Mouse (Mus musculus) right cerebral cortex, postnatal 14 days (tissue): ENCODE measurements around the gene Naaladl2.

Experiments used
- DNase-seq: peaks from one replicate; pipeline ENCODE4 v3.0.0; 2022

Gene Naaladl2

DNA sequence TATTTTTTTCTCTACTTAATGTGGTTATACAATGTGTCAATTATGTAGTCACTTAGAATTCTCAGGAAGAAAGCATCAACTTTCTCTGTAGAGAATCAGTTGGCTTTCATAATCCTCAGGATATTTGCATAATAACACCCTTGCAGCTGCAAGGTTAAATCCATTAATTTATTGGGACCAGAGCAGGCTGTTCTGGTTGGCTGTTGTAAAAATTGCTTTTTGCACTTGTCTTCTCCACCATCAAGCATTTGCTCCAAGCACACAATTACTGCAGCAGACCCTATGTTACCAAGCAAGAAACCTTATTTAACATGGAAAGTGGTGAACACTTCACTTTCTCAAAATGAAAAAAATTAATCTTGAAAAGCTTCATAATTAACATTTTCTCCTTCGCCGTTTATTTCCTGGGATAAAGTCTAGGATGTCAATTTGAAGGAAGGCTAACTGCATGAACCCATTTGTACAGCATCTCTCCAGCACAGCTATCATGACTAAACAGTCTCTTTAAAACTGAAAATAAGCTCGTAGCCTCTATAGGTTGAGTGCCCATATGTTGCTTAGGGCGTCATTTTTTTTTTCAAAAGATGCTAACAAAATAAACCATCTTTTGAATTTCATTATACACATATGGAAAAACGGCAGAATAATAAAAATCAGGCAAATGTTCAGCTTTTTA, 205.4 kb downstream of the Naaladl2 start:
- DNase-seq = no peak

DNA sequence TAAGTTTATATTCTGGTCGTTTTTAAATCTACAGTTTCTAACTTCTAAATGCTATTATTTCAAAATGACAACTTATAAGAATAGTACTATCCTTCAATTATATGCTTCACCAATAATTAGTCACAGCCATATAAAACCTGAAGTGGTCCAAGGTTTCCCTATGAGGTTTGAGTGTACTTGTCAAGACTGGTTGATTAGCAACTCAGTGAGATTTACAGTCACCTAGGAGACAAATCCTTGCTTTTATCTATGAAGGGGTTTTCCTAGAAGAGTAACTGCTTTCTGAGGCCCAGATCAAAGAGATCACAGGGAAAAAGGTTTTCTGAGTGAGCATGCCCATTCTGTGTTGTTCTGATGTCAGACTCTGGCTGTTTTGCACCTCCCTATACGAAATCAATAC, 222.2 kb downstream of the Naaladl2 start:
- DNase-seq = no peak

DNA sequence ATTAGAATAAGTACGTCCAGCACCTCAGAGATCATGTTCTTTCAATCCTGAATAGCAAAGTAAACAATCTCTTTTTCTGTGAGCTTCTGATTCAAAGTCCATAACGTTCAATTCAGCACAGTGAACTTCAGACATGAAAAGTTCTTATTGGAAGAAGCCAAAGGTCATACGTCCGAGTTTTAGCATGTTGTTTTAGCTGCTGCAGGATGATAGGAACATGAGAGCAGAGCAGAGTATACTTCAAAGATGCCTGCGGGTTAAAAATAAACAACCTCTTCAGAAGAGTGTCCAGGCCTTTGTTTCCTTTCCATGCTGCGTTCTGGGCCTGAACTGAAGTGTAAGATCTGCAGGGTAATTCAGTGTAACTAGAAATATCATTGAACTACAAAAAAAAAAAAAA, 222.7 kb downstream of the Naaladl2 start:
- DNase-seq = no peak

DNA sequence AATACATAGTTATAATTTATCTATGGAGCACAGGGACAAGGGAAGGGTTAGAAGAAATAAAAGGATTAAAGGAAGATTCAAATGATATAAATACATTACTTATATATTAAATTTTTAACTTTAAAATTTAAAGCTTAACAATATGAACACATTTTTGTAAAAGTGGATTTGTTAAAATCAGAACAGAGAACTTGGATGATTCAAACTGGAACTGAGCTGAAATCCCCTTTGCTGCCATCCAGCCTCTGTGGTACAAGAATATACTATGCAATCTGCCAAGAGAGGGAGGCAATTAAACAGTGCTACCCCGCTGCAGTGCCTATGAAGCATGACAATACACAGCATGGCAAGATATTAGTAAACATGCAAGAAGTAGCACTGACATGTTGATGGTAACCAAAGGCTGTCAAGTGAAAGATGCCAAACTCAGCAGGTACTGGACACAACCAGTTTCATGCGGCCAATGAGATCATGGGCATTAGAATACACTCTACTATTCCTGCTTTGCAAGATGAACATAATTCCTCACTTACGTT, 238.6 kb downstream of the Naaladl2 start:
- no peak for DNase-seq

DNA sequence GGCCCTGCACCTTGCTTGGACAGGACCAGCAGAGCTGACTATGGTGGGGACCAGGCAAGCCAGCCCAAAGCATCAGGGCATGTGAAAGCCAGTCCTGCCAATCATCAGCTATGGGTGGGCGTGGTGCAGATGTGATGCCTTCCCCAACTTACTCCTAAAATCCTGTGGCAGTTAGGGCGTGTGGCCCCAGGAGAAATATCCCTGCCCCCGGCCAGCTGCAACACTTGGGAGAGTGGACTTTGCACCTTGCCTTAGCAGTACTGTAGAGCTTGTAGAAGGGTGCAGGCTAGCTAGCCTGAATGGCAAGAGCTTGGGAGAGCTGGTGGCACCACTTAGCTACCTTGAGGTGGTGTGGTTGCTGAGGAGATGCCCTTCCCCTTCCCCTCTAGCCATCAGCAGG, 255.3 kb downstream of the Naaladl2 start:
- DNase-seq = no peak

DNA sequence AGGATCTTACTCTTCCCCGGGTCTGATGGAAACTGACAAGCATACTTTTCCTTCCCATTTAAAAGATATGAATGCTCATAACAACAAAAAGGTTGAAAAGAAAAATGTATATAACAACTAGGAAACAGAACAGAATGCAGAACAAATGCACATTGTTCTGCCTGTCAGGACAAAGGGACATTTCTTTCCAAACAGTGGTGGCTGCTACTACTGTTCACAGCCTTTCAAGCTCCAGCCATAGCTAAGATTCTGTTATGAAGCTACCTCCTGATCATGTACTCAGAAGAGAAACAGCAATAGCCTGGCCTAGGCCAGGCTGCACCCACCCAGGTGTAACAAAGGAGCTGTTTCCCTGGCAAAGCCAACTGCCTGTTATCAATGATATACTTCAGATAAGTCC, 271.8 kb downstream of the Naaladl2 start:
- DNase-seq = no peak

DNA sequence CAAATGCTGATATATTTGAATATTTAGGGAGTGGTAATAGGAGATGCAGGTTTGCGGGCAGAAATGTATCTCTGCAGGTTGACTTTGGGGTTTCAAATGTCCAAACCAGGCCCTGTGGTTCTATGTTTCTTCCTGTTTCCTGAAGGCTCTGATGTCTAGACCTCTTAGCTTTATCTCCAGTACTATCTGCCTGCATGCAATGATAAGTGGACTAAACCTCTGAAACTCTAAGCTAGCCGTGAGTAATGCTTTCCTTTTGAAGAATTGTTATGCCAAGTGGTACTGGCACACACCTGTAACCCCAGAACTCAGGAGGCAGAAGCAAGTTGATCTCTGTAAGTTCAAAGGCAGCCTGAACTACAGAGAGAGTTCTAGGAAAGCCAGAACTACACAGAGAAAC, 291.1 kb downstream of the Naaladl2 start:
- no peak for DNase-seq

DNA sequence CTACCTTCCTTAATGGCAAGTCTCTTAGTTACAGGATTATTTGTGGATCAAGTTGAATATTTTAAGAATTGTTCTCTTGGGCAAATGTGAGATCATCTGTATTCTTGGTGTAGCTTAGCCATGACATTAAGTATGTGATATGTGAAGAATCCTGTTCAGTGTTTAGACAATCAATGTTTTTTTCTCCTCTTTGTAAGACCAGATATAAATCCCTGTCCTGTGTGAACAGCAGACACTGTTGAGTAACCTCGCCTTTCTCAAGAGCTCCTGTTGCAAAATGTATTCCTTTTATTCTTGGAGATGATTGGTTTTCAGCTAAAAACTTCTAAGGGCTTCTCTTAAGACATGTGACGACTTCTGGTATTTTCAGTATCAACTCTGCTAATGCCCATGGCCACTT, 347.3 kb downstream of the Naaladl2 start:
- no peak for DNase-seq

DNA sequence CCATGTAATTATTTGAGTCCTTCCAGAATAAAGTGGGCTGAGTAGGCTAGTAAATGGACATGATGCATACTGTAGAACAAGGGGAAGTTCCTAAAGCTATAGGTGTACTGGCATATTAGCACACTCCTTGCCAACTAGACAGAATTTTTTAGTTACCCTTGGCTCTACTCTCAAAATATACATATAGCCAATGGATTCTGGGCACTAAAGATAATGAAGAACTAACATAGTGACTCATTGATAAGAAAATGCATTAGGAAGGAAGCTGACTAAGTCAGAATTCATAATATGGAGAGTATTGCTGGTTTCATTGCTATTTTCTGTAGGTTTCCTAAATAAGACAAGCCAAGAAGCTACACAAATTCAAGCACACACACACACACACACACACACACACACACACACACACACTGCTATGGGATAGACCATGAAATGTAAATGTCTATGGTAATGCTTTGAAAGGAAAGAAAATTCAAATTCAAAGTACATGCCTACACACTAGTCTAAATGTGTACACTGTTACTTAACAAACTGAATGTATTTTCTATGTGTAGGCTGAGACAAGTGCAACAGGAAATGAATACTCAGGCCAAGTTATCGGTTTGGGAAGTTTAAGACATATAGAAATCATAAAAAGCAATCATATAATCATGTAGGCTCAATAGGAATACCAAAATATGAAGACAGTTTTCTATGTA, 356.5 kb downstream of the Naaladl2 start:
- DNase-seq = peak; percentile 6

DNA sequence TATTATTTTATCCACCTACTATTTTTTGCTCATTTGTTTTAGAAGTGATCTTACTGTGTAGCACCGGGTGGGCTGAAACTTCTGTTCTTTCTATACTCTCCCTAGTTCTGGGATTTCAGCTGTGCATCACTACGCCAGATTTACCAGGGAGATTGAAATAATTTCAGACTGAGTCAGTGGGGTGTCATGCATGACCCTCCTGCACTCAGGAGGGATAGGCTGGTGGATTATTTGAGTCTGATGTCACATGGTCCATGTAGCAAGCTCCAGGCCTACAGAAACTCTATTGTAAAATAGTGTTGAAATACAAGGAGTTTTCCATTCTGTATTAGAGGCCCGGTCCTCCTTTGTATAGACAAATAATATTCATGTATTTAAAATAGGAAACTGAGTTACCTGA, 360.0 kb downstream of the Naaladl2 start:
- no peak for DNase-seq

DNA sequence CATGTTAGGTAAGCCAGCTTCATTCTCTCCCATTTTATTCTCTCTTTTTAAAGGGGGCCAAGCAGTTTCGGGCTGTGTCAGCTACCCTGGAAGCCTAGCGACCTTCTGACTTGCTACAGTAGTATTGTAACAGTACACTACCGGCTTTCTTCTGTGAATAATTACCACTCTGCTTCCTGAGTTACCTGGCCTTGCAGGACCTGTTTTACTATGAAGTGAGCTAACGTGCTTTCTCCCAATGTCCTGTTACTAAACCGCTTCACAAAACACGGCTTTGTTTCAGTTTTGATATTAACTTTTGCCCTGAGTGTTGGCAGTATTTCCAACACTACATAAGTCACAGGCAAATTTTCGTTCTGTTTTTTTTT, 360.6 kb downstream of the Naaladl2 start:
- no peak for DNase-seq

DNA sequence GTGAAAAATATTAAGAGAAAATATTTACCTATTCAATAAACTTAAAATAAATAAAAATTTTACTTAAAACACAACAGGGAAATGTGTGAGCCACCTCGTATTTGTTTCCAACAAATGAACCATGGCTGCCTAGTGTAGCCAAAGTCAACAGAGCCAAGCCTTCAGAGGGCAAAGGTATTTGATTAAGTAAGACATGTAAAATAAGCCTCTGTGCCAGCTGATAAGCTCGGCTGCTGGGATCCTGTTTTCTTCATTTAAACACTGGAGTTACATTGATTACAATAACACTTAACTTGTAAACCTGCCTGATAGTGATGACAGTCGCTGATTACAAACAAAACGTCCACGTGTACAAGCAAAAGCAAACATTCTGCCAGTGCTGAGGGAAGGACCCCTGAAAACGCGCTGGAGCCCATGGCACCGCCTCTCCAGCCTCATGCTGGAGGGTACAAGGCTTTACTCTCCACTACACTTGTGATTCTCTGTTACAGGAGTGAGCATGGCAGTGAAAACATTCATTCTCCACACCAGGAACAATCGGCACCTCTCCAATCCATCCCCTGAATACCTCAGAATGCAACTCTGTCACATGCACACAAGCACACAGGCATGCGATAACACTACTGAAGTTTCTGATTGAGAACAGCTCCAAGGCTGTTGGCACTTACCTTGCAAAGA, 361.1 kb downstream of the Naaladl2 start:
- DNase-seq = no peak

DNA sequence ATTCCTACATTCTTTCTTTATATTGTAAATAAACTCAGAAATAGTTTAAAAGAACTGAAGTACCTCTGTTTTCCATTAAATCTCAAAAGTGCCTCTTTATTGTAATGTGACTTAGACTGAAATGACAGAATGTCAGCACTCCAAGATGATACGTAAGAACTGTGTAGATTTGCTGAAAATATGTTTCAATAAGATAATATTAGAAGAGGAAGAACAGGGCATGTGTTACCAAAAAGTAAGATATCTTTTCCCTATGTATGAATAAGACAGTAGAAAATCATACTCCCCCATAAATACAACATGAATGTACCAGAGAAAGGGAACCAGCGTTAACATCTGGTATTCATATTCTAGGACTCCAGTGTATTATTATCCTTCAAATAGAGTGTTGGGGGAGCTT, 362.4 kb downstream of the Naaladl2 start:
- no peak for DNase-seq

DNA sequence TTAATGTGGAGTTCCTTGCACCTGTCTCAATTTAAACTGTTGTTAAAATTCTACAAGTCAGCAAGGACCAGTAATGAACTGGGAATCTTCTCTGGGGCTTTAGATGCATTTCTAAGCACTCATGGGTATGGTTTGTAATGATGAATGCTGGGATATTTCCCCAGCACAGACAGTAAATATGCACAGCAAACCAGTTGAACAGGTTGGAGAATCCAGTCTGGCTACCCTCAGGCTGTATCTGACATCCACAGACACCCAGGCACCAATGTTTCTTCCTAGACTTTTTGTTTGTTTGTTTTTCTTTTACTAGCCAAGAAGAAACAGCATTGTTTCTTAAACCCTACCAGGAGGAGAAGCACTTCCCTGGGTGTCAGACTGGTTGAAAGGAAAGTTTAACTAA, 365.6 kb downstream of the Naaladl2 start:
- DNase-seq = no peak

DNA sequence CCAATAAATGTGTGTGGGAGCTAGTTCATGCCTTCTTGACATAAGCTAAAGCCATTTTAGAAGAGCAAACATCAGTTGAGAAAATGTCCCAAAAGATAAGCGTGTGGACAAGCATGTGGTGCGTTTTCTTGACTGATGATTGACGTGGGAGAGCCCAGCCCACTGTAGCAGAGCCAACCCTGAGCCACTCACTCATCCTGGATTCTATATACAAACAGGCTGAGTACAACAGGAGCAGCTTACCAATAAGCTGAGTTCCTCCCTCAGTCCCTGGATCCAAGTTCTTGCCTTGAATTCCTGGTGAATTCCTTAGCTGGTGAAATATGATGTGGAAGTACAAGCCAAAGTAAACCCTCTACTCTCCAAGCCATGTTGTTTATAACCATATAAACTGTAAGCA, 395.0 kb downstream of the Naaladl2 start:
- no peak for DNase-seq

DNA sequence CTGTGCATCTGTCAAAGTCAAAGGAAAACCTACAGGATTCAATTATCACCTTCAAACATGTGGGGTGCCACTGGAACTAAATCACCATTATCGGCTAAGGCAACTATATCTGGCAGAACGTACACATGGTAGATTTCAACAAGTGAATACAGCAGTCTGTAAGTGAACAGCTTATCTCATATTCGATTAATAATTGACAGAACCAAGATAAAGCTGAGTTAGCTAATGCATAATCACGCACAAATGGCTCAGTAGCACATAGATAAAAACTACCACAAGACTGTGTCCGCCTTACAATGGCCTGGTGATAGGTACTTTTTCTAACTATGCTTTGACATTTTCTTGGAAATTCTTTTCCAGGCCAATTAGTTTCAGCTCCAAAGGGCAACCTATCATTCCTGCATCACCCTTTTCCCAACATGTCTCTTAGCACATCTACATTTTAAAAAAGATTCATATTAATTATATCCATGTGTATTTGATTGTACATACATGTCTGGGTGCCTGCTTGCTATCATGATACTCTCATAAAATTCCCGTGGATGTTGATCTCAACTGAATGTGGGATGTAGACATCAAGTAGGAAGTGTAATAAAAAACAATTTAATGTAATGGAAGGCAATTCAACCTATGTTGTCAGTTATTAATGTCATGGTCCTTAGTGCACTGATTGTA, 396.7 kb downstream of the Naaladl2 start:
- DNase-seq = no peak

DNA sequence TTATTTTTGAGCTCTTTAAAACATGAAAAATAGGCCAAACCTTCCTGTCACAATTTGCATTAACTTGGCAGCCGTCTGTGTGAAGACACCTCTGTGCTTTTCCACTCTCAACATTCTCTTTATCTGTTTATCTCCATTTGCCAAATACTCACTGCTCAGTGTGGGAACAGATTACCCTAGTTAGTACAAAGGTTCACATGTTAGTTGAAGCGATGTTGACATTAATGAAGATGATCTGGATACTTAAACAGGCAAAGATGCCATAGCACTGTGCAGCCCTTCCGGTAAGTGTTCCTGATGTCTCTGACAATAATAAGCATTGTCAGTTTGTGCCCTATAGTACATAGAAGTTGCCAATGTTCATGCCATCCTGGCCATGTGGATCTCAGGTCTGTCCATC, 400.1 kb downstream of the Naaladl2 start:
- no peak for DNase-seq

DNA sequence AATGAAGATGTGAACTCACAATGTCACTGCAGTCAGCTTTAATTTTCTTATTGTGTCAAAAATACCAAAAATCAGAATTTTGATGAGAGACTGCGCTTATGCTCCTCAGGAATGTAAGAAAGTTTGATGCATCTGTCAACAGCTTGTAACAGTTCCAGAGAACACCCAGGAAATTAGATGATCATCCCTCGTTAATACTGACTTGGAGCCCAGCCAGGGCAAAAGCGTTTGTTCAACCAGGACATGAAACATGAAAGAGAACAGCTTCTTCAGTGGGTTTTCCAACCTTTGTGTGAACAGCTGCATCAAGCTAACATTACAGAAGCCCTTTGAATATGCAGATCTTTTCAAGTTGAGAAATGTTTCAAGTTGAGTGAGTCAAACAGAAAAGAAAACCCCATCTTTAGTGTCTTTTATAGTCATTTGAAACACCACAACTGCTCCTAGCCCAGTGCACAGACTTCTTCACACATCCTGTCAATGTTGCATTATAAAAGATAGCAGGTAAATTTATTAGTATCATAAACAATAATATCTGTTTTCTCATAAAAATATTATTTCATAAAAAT, 424.8 kb downstream of the Naaladl2 start:
- peak; percentile 5 for DNase-seq

DNA sequence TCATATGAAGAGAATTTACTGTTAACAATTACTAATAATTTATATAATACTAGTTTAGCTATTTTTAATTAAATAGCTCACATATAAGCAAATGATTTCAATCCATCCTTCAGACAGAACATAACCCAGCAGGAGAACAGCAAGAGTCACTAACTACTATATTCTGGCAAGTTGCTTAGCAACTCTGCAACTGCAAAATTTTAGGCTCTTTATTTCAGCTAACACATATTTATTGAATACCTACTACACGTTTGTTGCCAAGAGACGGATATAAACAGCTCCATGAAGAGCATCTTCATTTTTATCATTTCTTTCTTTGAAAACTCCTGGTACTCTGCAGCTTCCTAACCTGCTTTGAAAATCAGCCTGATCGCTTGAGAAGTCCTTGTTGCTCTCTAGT, 429.3 kb downstream of the Naaladl2 start:
- no peak for DNase-seq

DNA sequence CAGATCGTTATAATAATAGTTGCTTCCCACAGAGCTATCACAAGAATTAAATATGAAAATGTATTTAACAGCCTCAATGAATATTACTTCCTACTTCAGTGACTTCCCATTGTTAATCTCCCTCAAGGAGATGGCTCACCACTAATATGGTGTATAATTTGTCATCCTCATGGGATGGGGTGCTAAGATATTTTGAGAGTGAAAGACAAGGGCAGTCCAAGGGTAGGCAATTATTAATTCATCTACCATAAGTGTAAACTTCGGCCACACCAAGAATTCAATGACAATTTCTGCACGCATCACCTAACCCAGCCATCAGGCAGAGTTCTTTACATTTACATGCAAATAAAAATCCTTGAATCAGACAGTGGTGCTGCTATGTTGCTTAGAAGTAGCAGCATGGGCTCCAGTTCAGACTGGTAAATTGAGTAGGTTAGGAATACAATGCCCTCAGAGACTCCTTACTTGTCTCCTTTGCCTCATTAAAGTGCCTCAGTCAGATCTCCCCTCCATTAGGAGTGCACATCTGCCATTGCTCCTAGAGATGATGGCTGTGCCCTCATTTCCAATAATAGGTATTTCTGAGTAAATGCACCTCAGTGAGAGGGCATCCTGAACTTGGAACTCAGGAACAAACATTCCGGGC, 438.2 kb downstream of the Naaladl2 start:
- no peak for DNase-seq

DNA sequence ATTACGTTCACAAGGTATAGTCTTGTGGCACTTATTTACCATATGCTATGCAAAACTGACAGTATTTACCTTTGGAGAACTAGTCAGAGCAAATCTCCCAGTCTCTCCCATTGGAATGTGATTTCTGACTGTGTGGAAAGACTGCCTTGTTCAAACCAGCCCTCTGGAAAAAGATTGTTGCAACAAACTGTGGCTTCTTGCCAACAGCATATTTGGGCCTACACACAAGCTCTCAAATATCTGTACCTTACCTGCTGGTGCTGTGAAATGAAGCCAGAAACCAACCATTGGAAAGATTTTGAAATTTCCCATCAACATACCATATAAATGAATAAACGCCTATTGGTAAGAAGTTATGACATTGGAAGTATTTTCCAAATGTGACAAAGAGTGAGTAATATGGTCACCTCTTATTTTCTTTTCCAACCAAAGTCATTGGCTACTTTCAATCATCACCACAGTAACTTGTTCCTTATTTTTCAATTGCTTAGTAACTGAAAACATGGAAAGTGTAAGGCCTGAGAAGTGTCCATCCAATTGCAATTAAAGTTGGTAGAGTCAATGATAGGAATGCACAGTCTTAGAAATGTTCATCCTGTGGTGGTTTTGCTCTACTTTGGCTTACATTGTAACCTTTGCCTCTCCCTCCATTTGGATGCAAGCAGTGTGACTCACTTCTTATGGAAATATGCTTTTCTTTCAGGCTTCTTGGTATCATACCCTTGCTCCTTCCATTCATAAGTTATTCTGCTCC, 453.7 kb downstream of the Naaladl2 start:
- no peak for DNase-seq

DNA sequence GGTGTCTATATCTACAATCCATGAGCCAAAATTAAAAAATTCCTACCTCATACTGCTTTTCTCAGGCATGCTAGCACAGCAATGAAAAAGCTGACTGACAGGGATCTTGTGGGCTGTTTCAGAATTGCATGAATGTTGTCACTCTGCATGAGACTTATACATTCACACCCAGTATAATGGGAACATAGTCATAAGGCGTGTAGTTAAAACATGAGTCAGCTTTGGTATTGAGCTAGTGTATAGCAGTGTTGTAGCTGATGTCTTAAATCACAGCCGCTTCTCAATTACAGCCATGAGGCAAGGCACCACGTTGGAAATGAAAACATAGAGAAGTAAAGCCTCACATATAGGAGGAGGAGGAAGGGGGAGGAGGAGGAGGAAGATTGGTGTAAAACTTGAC, 473.6 kb downstream of the Naaladl2 start:
- no peak for DNase-seq
